Mouse (Mus musculus) 3134 (cell line): ENCODE measurements around the gene Ankdd1a.

Source experiments
- DNase-seq: peaks from one replicate; pipeline ENCODE4 v3.0.0-alpha.2; 2011; ENCODE audit warnings: low spot score; ENCODE audit not compliant: insufficient read length; ENCODE audit errors: extremely low read depth

Gene Ankdd1a

DNA sequence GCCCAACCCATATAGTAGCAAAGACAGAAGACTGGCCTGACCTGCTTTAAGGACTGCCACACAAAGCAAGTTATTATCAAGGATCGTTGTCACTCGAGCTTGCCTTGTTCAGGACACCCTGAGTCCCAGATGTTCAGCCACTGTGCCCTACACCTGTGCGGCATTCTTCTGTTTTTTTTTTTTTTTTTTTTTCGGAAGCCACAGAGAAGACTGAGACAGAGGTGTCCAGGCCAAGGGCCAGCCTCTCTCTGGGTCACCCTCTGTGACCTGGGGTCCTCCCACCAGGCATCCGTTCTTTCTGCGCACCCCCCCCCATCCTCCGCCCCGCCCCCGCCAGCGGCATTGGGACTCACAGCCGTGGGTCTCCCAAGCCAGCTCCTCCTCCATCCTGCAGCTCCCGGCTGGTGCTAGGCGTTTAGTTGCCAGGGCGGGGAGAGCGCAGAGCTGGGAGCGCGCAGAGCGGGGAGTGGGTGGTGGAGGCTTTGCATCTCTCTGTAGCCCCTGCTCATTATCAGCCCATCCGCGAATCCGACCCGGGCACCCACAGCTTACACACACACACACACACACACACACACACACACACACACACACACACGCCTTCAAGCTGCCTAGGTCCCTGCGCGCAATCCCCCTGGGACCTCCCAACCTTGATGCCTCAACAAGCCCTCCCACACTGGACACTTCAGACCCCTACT lies at the start of gene Ankdd1a:
Ankdd1a (minus strand) TSS at position 387 of the 698 bp plus-strand sequence.
- DNase-seq, result no peak

DNA sequence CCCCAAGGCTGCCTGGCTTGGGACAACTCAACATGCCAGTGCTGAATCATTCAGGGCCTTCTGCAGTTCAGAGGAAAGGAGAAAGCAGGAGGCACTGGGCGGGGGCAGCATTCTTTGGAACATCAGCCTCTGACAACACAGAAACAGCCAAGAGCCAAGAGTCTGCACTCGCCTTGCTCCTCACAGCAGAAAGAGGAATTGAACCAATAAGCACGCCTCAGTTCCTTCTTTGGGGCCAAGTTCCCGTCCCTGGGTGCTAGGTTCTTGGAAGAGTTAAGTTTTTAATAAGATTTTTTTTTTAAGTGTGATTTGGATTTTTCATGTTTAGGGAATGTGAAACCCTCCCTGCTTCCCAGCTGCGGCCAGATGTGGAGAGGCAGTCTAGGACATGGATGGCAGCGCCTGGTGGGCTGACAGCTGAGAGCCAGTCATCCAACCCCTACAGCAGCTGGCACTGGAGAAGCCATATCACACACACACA lies 49.5 kb upstream of the Ankdd1a start:
- DNase-seq, result no peak

DNA sequence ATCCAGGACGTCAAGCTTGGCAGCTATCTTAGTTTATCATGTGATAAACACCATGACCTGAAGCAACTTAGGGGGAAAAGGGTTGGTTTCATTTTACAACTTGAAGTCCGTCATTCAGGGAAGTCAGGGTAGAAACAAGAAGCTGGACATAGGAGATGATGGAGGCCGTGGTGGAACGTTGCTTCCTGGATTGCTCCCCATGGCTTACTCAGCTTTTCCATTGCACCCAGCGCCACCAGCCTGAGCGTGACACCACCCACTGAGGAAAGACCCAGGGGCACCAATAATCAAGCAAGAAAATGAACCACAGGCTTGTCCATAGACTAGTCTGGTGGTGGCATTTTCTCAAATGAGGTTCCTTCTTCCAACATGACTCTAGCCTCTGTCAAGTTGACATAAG lies 48.8 kb upstream of the Ankdd1a start:
- no peak for DNase-seq

DNA sequence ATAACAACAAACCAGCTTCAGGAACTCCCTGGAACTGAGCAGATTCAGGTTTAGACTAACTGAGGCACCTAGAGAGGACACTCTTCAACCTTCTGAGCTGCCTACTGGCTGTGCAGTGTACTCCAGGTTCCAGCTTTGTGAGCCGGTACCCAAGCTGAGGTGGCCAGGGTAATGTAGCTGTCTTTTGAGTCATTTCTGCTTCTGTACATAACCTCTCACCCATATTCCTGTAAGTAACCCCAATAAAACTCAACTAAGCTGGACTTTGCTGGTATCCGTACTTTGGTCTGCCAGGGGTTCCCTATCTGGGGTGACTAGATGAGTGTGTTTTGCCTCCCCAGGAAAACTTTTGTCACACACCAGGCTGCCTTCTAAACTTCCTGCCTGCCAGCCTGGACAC lies 44.7 kb upstream of the Ankdd1a start:
- no peak for DNase-seq

DNA sequence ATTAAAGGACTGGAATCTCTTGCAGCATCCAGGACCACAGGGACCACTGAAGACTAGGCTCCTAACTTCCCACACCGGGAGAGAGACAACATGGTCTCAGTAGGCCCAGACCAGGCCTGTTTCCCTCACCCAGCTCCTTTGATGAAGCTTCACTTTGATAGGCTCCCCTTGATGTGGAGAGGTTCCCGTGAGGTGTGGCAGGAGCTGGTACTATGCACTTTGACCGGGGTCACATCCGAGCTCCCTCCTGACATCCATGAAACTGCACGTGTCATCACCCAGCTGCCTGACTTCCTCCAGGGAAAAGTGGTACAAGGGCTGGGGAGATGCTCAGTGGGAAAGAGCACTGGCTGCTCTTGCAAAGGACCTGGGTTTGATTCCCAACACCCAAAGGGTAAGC lies 43.1 kb upstream of the Ankdd1a start:
- no peak for DNase-seq

DNA sequence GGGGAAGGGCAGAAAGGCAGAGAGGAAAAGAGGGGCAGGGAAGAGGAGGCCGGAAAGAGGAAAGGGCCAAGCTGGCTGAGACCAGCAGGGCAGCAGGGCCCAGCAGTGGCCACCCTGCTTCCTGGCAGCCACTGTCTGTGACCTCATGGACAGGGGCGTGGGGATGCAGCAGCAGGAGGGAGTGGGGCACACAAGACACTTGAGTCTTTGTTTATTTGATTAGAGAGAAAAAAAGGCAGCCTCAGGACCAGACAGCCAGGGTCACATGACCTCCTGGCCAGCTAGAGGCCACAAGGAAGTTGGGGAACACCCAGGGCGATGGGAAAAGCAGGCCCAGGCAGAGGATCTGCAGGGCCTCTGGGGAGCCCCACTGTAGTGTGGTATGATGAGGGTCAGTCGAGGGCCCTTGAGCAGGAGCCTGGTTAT lies 42.1 kb upstream of the Ankdd1a start:
- peak; percentile 64 for DNase-seq

DNA sequence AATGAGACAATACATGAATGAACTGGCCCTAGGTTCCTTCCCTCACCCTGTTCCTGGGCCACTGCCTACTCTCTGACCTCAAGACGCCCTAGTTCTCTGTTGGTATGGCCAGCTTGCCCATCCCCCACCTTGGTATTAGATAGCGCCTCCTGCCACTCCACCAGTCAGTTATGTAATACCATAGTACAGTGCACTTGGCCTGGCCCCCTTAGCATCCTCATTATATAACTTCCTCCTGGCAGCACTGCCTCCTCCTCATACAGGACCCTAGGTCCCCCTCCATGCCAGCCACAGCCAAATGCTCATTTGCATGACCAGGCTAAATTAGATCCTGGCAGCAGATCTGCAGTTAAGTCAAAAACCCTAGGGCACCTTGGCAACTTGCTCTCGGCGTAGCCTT lies 41.0 kb upstream of the Ankdd1a start:
- no peak for DNase-seq

DNA sequence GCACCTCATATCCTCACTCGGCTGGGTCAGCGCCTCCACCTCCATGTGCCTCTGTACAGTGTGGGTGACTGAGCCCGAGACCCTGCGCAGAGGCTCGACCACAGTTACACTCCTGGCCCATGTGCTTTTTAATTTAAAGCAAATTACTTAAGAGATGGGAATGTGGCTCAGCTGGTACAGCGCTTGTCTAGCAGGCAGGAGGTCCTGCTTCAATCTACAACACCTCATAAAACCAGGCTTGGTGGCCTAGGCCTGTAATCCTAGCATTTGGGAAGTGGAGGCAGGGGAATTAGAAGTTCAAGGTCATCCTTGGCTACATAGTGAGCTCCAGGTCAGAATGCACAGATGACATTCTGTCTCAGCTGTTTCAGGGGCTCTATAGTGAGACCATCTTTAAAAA lies 38.8 kb upstream of the Ankdd1a start:
- no peak for DNase-seq

DNA sequence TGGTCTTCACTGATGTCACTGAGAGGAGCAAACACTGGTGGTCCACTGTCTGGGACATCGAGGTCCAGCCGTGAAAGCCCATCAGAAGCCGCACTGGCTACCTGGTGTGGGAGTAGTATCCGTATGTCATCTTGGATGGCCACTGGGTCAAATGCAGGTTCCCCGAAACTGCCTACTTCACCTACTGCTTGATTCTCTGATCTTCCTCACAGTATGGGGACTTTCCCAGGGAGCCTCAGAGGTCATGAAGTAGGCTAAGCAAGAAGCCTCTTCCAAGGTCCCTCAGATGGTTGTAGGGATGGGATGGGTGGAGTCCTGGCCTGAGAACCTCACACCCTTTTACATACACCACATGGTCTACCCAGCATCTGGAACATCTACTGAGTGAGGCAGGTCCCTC lies 37.0 kb upstream of the Ankdd1a start:
- no peak for DNase-seq

DNA sequence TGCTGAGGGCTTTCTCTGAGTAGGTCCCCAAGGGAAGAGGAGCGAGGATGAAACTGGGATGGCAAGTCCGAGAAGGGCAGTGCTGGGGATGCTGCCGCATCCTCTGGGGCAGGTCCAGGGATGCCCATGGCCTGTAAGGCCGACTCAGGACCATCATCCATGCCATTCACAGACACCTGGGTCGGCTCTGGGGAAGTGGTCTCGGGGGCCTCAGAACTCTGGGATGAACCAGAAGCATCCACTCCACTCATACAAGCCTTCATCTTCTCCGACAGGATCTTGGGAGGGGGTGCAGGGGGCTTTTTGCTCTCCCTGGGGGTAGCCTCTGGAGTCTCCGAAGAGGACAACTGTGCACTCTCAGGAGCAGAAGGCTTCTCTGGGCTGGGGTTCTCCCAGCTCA lies 36.4 kb upstream of the Ankdd1a start:
- DNase-seq, result no peak

DNA sequence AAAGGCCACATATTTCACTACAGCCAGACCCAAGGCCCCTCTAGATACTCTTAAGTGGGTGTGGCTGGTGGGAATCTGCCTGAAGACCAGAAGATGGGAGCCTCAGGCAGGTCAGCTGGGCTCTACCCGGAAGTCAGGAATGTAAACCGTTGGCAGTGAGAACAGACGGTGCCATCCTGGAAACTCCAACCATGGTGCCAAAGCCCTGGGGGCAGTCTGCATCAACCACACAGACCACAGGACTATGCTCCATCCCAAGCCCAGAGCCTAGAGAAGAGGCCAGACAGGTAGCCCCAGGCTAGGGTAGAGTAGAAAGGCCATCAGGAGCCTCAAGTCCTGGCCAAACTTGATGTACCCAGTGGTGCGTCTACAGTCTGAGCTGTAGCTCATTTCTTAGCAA lies 35.6 kb upstream of the Ankdd1a start:
- no peak for DNase-seq

DNA sequence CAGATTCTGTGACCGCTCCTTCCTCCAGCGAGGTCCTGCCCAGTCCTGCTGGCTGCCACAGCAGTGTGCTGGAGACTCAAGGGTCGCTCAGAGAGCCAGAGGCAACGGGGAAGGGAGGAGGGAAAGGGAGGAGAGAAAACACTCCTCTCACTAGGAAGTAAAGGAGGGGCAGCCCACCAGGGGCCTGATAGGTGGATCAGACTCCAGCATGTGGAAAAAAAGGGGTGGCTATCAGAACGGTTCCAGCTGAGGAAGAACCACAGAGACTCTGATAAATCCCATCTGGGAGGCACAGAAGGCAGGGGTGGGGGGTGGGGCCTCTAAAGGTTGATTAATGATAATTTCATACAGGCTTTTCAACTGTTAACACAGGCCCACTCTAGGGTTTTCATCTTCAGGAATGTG lies 35.0 kb upstream of the Ankdd1a start:
- DNase-seq, result no peak

DNA sequence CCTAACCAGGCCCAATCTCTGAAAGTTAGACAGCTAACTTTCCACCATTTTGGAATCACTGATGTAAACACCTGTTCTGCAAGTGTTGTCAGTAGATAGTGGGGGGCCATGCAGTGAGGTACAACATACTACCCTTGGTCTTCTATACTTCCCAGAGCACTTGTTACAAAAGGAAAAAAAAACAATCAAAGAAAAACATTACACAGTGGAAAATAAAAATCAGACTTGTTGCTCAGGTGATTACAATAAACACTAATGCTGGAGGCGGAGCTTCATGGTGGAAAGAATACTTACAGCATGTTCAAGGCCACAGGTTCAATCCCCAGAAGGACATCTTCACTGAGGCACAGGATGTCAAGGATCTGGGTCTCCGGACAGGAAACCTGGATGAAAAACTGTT lies 32.7 kb upstream of the Ankdd1a start:
- DNase-seq, result no peak

DNA sequence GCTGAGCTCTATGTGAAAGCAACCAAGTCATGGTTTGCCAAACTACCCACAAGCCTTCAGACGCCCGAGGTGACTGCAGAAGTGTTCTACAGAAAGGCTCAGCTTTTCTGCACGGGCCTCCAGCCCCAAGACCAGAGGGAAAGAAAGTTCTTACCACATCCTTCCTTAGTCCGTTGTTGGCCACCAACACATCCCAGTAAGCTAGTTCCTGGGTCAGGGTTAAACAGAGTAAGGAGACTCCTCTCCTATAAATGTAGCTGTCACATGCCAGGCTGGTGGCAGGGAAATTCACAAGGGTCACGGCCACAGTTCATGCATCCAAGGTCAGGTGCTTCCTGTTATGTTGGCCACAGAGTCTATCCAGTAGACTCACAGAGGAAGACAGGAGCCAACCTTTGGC lies 32.1 kb upstream of the Ankdd1a start:
- no peak for DNase-seq

DNA sequence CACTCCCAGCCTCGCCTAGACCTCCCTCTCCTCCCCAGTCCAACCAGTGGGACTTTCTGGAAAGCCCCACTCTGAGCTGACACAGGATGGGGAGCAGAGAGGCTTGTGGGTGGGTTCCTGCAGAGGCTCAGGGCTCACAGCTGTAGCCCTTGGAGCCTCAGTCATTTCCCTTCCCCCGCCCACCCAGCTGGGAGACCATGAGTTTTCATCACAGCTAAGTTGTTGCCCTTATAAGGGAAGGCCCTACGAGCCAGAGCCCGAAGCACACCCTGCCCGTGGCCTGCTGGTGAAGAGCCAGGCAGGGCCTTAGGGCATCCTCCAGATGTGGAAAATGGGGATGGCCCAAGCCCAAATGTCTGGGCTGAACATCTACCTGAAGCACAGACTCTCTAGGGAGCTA lies 31.0 kb upstream of the Ankdd1a start:
- peak; percentile 91 for DNase-seq

DNA sequence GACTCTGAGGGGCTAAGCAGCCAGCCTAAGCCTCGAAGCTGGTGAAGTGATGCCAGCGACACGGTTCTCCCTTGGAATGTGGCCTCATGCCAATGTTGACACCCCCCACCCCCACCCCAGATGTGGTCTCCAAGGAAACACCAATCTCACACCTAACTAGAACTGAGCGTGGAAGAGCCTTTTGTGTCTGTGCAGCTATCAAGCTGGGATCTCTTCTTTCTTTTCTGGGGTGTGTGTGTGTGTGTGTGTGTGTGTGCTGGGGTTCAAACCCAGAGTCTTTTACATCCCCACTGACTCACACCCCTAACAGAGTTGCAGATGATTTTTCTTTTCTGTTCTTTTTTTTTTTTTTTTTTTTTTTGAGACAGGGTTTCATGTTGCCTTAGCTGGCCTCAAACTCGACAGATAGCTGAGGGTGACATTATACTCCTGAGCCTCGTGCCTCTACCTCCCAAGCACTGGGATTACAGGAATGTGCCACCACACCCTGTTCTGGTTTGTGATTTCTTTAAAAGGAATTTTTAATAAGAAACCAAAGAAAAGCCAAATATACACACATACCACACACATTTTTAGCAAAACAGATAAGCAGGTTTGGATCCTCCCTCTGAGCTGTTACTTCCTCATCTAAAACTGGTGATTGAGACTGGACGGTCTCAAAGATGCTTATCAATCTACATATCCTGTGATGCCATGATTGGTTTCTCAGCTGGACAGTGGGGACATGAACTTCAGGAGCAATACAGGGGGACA lies 30.3 kb upstream of the Ankdd1a start:
- peak; percentile 83 for DNase-seq

DNA sequence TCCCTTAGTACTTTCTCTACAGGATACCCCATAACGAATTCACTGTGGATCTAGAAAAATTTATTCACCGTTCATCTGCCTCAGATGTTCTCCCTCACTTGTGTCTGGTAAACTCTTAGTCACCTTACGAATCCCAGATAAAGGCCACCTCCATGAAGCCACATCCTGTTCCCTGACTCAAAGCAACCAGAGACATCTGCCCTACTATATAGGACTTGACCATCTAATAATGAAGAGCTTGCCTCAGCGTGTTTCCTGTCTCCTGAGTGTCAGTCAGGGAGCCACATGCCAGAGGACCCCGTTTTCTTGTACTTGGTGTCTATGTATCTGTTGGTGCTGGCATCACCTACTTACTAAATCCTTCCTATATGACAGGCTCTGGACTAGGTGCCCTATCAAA lies 29.6 kb upstream of the Ankdd1a start:
- DNase-seq, result peak; percentile 50

DNA sequence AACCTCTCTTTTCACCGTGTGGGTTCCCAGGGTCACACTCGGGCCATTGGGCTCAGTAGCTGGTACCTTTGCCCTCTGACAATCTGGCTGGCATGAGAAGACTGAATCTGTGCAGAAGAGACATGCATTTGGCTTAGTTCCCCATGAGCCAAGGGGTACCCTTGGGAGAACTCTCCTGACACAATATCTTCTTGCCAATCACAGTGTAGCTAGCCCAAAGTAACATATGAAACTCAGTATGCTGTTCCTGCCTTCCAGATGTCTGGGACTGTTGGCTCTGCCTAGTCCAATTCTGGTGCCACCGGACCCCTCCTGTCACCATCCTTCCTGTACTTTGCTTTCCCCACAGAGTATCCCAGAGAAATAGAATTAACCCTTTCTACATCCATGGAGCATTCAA lies 29.1 kb upstream of the Ankdd1a start:
- DNase-seq, result no peak

DNA sequence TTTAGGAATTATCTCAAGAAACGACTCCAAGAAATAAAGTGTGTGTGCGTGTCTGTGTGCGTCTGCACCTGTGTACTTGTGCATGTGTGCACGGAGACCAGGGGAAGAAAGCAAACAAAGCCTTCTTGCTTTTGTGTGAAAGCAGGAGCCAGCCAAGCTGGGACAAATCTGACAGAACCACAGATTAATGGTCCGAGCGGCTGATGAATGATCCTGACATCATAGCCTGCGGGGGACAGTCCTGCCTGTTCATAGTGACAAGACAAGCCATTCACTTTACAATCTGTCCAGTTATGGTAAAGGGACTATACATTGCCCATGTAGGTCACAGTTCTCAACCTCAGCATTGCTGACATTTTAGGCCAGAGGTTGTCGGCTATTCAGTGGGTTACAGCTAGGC lies 28.3 kb upstream of the Ankdd1a start:
- DNase-seq, result no peak

DNA sequence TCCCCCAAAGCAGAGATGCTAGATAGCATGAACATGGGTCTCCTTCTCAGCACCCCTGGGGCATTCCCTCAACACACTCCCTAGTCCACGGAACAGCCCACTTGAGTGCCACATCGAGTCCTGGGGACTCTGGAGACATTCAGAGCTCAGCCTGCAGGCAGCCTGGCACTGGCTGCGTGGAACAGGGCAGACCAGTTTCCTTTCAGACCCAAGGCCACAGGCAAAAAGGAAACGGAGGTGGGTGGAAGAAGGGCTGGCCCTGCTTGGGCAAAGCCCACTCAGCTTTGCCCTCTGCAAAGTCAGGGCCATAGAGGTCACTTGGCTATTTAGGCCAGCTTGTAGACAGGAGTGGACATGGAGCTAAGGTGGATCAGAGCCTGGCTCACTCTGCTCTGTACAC lies 27.9 kb upstream of the Ankdd1a start:
- no peak for DNase-seq

DNA sequence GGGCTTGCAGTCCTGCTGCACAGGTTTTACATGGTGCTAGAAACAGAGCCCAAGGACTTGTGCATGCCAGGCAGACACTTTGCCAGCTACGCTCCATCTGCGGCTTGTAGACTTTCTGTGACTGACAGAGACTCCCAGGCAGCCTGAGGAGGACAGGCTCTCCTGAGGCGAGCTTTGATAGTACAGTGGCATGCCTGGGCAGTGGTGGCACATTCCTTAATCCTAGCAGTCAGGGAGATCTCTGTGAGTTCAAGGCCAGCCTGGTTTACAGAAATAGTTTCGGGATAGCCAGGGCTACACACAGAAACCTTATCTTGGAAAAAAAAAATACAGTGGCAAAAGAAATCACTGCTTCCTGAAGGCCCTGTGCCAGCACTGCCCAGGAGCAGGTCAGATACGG lies 27.1 kb upstream of the Ankdd1a start:
- DNase-seq, result no peak

DNA sequence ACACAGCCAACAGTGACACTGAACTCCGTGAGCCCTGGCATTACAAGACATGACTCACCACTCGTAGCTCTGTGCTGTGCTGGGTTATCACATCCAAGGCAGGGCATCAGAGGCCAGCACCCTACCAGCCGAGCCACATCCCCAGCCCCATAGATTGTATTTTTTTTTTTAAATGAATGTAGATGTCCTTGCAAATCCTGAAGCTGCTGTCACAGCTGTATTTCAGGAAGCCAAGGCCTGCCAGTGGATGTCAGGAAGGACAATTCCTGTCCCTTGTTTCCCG lies 26.4 kb upstream of the Ankdd1a start:
- peak; percentile 61 for DNase-seq
